Mouse (Mus musculus) heart, embryonic 14.5 days (tissue): ENCODE measurements around the gene Tm6sf1. TPM values are rescaled to one million over a fixed set of nuclear protein-coding genes. Genes with fewer than 3 reads are reported as not detected.

ENCODE experiments used
- ATAC-seq: fragments of 200-750 bp; cut with Nextera tagmentation; 2 replicates; pipeline ENCODE4 v1.8.0; 2017; ENCODE audit warnings: low read depth, moderate TSS enrichment; ENCODE audit not compliant: insufficient number of reproducible peaks, insufficient read depth, low FRiP score
- H3K27ac ChIP-seq, 2 experiments: fragments of 200-500 bp in 1 of 2; fragments of 300-500 bp in 1 of 2; sonication (generic) in 1 of 2; replicated peaks in 1 of 2; 2 replicates each; pipeline ENCODE4 v1.5.1; 2012 to 2014; ENCODE audit warnings: low read depth in 2 of 2, low read length in 2 of 2, control low read depth in 1 of 2, mild to moderate bottlenecking in 1 of 2, mixed read lengths in 1 of 2; ENCODE audit not compliant: control insufficient read depth in 1 of 2, insufficient read depth in 1 of 2
- H3K27me3 ChIP-seq: fragments of 300-500 bp; sonication (generic); 2 replicates; pipeline ENCODE4 v1.6.1; 2014; ENCODE audit warnings: mild to moderate bottlenecking, low read length, control low read depth; ENCODE audit not compliant: control insufficient read depth, insufficient read depth
- H3K36me3 ChIP-seq: fragments of 300-500 bp; sonication (generic); 2 replicates; pipeline ENCODE4 v1.6.1; 2014; ENCODE audit warnings: mild to moderate bottlenecking, control low read depth, low read length, mixed read lengths; ENCODE audit not compliant: control insufficient read depth, insufficient read depth
- H3K4me1 ChIP-seq, 2 experiments: fragments of 200-500 bp in 1 of 2; fragments of 300-500 bp in 1 of 2; sonication (generic) in 1 of 2; 2 replicates each; pipeline ENCODE4 v1.6.1; 2012 to 2014; ENCODE audit warnings: low read length in 2 of 2, control low read depth in 1 of 2, mixed read lengths in 1 of 2; ENCODE audit not compliant: control insufficient read depth in 2 of 2, insufficient read depth in 2 of 2
- H3K4me2 ChIP-seq: fragments of 300-500 bp; sonication (generic); 2 replicates; pipeline ENCODE4 v1.6.1; 2014; ENCODE audit warnings: mild to moderate bottlenecking, low read length
- H3K4me3 ChIP-seq, 2 experiments: fragments of 200-500 bp in 1 of 2; fragments of 300-500 bp in 1 of 2; sonication (generic) in 1 of 2; 2 replicates each; pipeline ENCODE4 v1.5.1; 2012 to 2014; ENCODE audit warnings: low read length in 2 of 2, mild to moderate bottlenecking in 2 of 2, control low read depth in 1 of 2, low read depth in 1 of 2, moderate library complexity in 1 of 2; ENCODE audit not compliant: control insufficient read depth in 1 of 2, insufficient read depth in 1 of 2
- H3K9ac ChIP-seq: fragments of 300-500 bp; sonication (generic); 2 replicates; pipeline ENCODE4 v1.6.1; 2014; ENCODE audit warnings: mild to moderate bottlenecking, low read length
- H3K9me3 ChIP-seq: fragments of 300-500 bp; sonication (generic); 2 replicates; pipeline ENCODE4 v1.6.1; 2016; ENCODE audit warnings: low read length, control low read depth; ENCODE audit not compliant: control insufficient read depth
- WGBS: fragments of 180-500 bp; shearing (Covaris S2); extraction: QIAGEN DNeasy Blood & Tissue Kit; methylation state at CpG from one replicate; pipeline ENCODE4 v1.1.7; 2014; 5-methylcytosine and 5-hydroxymethylcytosine counted together
- polyA plus RNA-seq: library from polyadenylated mRNA; unstranded; fragments of >200 nt; fragmentation: Nextera tagmentation; extraction: Ambion mirVana; gene quantifications from 2 replicates; pipeline ENCODE4 v1.2.1, GENCODE M21; 2014

The Tm6sf1 gene
- polyA plus RNA-seq, 1 experiment from 2014 or later, result 33.7 TPM

- Histone ChIP-seq H3K4me3 (no peak overlapping the region), H3K9ac (no peak overlapping the region), H3K36me3 (peaks cover 28% of the 10 kb centered on the region), H3K4me2 (no peak overlapping the region), H3K27me3 (no peaks in the 10 kb centered on the region), H3K9me3 (no peaks in the 10 kb centered on the region), H3K27ac (no peak overlapping the region), H3K4me1 (peaks cover 3 to 9% of the 10 kb centered on the region in 2 experiments)
- no peak for ATAC-seq
- 63% methylated on average over 13 of the region's 13 CpGs for WGBS
Observed at GRCm38 (mm10) chr7:81872493-81873013, 13.8 kb downstream of the Tm6sf1 start.

- Histone ChIP-seq H3K27me3 (no peaks in the 10 kb centered on the region), H3K36me3 (peaks cover 27% of the 10 kb centered on the region), H3K9me3 (no peaks in the 10 kb centered on the region), H3K4me3 (no peak overlapping the region), H3K4me1 (peaks cover 3 to 9% of the 10 kb centered on the region in 2 experiments), H3K27ac (no peak overlapping the region), H3K9ac (no peak overlapping the region), H3K4me2 (no peak overlapping the region)
- ATAC-seq, result no peak
- WGBS, result 11% methylated on average over 1 of the region's 1 CpGs
Observed at GRCm38 (mm10) chr7:81873807-81874206, 15.0 kb downstream of the Tm6sf1 start.

DNA sequence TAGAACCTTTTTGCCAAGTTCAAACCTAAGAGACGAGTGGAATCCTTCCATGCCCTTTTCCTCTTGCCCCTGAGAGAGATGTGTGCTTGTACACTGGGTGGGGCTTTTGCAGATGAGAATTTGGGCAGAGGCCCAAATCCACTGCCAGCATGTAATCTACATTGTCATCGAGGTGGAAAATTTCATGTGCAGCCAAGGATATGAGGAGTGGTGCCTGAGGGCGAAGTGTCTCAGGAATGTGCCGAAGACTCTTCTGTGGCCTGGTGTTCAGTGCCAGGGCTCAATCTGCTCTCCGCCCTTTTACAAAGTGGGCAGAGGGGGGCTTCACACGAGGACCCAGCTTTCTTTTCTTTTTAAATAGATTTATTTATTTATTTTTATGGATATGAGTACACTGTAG, 15.8 kb downstream of the Tm6sf1 start:
- Histone ChIP-seq H3K9ac (no peak overlapping the region), H3K27me3 (no peaks in the 10 kb centered on the region), H3K9me3 (no peaks in the 10 kb centered on the region), H3K4me3 (no peak overlapping the region), H3K4me1 (peaks cover 3 to 9% of the 10 kb centered on the region in 2 experiments), H3K27ac (no peak overlapping the region), H3K4me2 (no peak overlapping the region), H3K36me3 (peaks cover 19% of the 10 kb centered on the region)
- 60% methylated on average over 6 of the region's 6 CpGs for WGBS
- ATAC-seq, result no peak

DNA sequence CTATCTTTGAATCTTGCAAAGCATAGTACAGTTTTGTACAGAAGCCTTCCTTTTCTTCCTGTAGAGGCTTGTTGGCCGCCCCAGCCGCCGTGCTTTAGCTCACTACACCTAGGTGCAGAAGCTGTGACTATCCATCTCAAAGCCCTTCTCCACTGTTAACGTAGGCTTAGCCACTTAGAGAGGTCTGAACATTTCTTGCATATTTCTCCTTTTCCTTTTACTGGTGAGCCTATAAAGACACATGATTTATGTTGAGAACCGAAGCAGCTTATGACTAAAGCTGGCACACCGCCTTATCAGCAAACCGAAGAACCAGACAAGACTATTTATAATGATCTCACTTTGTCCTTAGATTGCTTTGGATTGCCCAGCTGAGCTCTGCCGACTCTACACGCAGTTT, 16.6 kb downstream of the Tm6sf1 start:
- peaks cover 3 to 9% of the 10 kb centered on the region in 2 experiments for H3K4me1 ChIP-seq

GRCm38 (mm10) chr7:81880286-81880685, 21.5 kb downstream of the Tm6sf1 start:
- Histone ChIP-seq H3K9ac (no peak overlapping the region), H3K27me3 (no peaks in the 10 kb centered on the region), H3K4me3 (no peak overlapping the region), H3K4me1 (peaks cover 0 to 4% of the 10 kb centered on the region in 2 experiments; a peak in 2 of 4 replicates), H3K9me3 (no peaks in the 10 kb centered on the region), H3K4me2 (no peak overlapping the region), H3K36me3 (peaks cover 15% of the 10 kb centered on the region; the same call in 1 of the 2 replicates), H3K27ac (no peak overlapping the region)
- 83% methylated on average over 5 of the region's 5 CpGs for WGBS
- ATAC-seq, result no peak

More for the DNA sequence above, 16.6 kb downstream of the Tm6sf1 start:
- H3K9me3 ChIP-seq, result no peaks in the 10 kb centered on the region
- H3K27me3 ChIP-seq, result no peaks in the 10 kb centered on the region
- 49% methylated on average over 9 of the region's 9 CpGs for WGBS
- H3K27ac ChIP-seq, result no peak overlapping the region
- no peak overlapping the region for H3K4me3 ChIP-seq
- no peak overlapping the region for H3K4me2 ChIP-seq
- H3K36me3 ChIP-seq, result peaks cover 21% of the 10 kb centered on the region
- no peak for ATAC-seq
- no peak overlapping the region for H3K9ac ChIP-seq

DNA sequence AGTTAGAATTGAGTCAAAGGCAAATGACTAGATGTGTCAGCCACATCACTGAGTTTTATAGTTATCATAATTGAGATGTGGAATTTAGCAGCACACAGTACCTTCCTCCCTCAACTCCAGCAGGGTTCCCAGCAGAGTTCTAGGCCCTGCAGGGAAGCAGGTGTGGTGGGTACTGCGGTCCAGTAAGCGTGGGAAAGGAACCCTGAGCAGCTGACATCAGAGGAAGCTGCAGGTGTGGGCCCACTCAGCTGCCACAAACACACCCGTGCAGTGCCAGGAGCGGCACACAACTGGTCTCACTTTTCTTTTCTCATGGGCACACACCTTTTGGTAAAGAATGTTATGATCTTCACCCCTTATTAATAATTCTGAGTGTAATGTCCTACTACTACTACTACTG, 22.0 kb downstream of the Tm6sf1 start:
- H3K4me1 ChIP-seq, result no peaks in the 10 kb centered on the region
- no peak overlapping the region for H3K4me3 ChIP-seq
- no peak for ATAC-seq
- no peaks in the 10 kb centered on the region for H3K27me3 ChIP-seq
- WGBS, result 83% methylated on average over 4 of the region's 4 CpGs
- no peak overlapping the region for H3K27ac ChIP-seq
- H3K9ac ChIP-seq, result no peak overlapping the region
- H3K9me3 ChIP-seq, result no peaks in the 10 kb centered on the region
- H3K4me2 ChIP-seq, result no peak overlapping the region
- peaks cover 20% of the 10 kb centered on the region for H3K36me3 ChIP-seq

GRCm38 (mm10) chr7:81881600-81881999, 22.8 kb downstream of the Tm6sf1 start:
- no peak for ATAC-seq
- H3K27ac ChIP-seq, result no peak overlapping the region
- H3K4me1 ChIP-seq, result no peaks in the 10 kb centered on the region
- no peak overlapping the region for H3K4me3 ChIP-seq
- H3K9ac ChIP-seq, result no peak overlapping the region
- H3K4me2 ChIP-seq, result no peak overlapping the region
- no peaks in the 10 kb centered on the region for H3K9me3 ChIP-seq
- H3K36me3 ChIP-seq, result peaks cover 27% of the 10 kb centered on the region
- 66% methylated on average over 3 of the region's 3 CpGs for WGBS
- no peaks in the 10 kb centered on the region for H3K27me3 ChIP-seq

DNA sequence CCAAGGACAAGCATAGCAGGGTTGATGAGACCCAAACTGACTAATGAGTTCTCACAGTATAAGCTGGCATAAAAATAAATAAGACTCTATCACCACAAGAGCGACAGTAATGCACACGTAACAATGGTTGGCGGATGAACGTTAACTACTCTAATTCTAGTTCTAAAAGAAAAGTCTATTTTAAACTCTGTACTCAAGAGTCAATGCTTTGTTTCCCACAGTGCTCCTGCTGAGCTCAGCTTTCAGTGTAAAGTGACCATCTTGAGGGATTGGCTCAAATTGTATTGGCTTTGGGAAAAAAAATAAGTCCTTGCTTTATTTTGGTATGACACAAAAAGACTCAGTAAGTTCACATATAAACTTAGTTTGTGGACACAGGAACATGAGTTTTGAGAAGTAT, 26.3 kb downstream of the Tm6sf1 start:
- Histone ChIP-seq H3K27me3 (no peaks in the 10 kb centered on the region), H3K4me3 (no peak overlapping the region), H3K4me1 (no peaks in the 10 kb centered on the region), H3K9ac (no peak overlapping the region), H3K36me3 (peaks cover 30% of the 10 kb centered on the region), H3K4me2 (no peak overlapping the region), H3K27ac (no peak overlapping the region), H3K9me3 (no peaks in the 10 kb centered on the region)
- 72% methylated on average over 4 of the region's 4 CpGs for WGBS
- ATAC-seq, result no peak
